In the genomic region with DNA sequence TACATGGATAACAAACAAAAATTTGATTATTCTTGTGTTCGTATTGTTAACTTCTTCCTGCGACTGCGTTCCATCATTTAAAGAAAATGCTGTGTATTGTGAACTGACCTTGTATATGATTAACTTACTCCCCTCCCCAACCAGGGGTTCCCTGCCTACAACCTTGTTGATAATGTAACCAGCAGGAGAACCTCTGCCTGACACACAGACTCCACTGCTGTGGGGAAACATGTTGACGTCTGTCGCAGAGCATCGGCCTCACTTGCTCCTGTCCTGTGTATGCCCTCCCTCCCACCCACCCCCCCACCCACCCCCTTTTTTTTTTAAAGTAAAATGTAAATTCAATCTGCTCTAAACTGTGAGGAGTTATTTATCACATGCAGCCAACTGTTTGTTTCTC, we compare ENCODE assay signal across 23 mouse cellular contexts. TPM values are rescaled to one million over a fixed set of nuclear protein-coding genes. Genes with fewer than 3 reads are reported as not detected.
DNase-seq lines count a peak whose midpoint lies in the region; ATAC-seq and TF ChIP-seq lines count a peak whose summit lies in the region.
"Had no signal": no experiment of that assay in that cellular context is flagged by ENCODE, and none has a peak within 500 bp of the region (broad histone marks: within the 10 kb centered on the region; RNA-seq: fewer than 3 reads in every experiment).

No protein-coding gene starts in this region.

- peak; percentile 83 for ATAC-seq in liver, postnatal 0 days
- no peak for ATAC-seq in liver, embryonic 12.5 days
- ATAC-seq: activated CD4-positive, CD25-positive, alpha-beta regulatory T cell, adult 4 months; CD4-positive, CD25-positive, alpha-beta regulatory T cell, adult 4 months; forebrain, embryonic 13.5 days; forebrain, embryonic 15.5 days had no signal

- no peaks in the 10 kb centered on the region for H3K9me3 ChIP-seq in liver, postnatal 0 days (ENCODE audit: low read length)
- no peaks in the 10 kb centered on the region for H3K9me3 ChIP-seq in liver, embryonic 12.5 days (replicated peaks)
- H3K9me3 ChIP-seq: embryonic facial prominence, embryonic 10.5 days; embryonic facial prominence, embryonic 12.5 days; forebrain, embryonic 13.5 days; forebrain, embryonic 15.5 days; G1E had no signal

- no peaks in the 10 kb centered on the region for H3K27me3 ChIP-seq in liver, postnatal 0 days (ENCODE audit: insufficient read depth, low read length)
- 0 out of 2 replicates have a peak, but pooled peaks cover 9% of the 10 kb centered on the region for H3K27me3 ChIP-seq in liver, embryonic 12.5 days (replicated peaks)
- H3K27me3 ChIP-seq: CH12.LX; embryonic facial prominence, embryonic 12.5 days; forebrain, embryonic 13.5 days; forebrain, embryonic 15.5 days; Patski had no signal

- H3K4me1 ChIP-seq in liver, postnatal 0 days (ENCODE audit: insufficient read depth) = no peaks in the 10 kb centered on the region
- H3K4me1 ChIP-seq in liver, embryonic 12.5 days = peaks cover 15% of the 10 kb centered on the region
- H3K4me1 ChIP-seq: forebrain, embryonic 13.5 days had no signal

- no peak overlapping the region for H3K27ac ChIP-seq in liver, postnatal 0 days (ENCODE audit: low read depth)
- no peak overlapping the region for H3K27ac ChIP-seq in liver, embryonic 12.5 days
- H3K27ac ChIP-seq: embryonic facial prominence, embryonic 10.5 days; embryonic facial prominence, embryonic 12.5 days; forebrain, embryonic 13.5 days; forebrain, embryonic 15.5 days had no signal

- peak; percentile 49 for DNase-seq in heart, adult 11 months
- DNase-seq in heart, postnatal 4 days = no peak
- peak; percentile 17 for DNase-seq in kidney, postnatal 14 days
- DNase-seq in kidney, postnatal 25 days = no peak
- DNase-seq in liver, postnatal 0 days = no peak
- DNase-seq: adrenal gland, adult 8-10 months; adrenal gland, postnatal 36 days; B cell, adult 2 months; cerebellum, adult 11-12 months; cerebellum, adult 2 months; cerebellum, adult 9-10 months; cerebellum, postnatal 25 days had no signal

- H3K4me2 ChIP-seq in liver, postnatal 0 days (ENCODE audit: low read depth, low read length) = no peak overlapping the region
- no peak overlapping the region for H3K4me2 ChIP-seq in liver, embryonic 12.5 days
- H3K4me2 ChIP-seq: embryonic facial prominence, embryonic 12.5 days; forebrain, embryonic 13.5 days; forebrain, embryonic 15.5 days had no signal

- peaks cover 10% of the 10 kb centered on the region for H3K36me3 ChIP-seq in liver, postnatal 0 days (replicated peaks; ENCODE audit: insufficient read depth, low read length)
- peaks cover 8% of the 10 kb centered on the region for H3K36me3 ChIP-seq in liver, embryonic 12.5 days

- 58% methylated on average over 6 of the region's 6 CpGs for WGBS in liver, postnatal 0 days (ENCODE audit: insufficient replicate concordance)
- 79% methylated on average over 6 of the region's 6 CpGs for WGBS in liver, embryonic 12.5 days (ENCODE audit: insufficient replicate concordance)

- H3K9ac ChIP-seq in liver, postnatal 0 days (replicated peaks) = no peak overlapping the region
- H3K9ac ChIP-seq in liver, embryonic 12.5 days = no peak overlapping the region
- H3K9ac ChIP-seq: embryonic facial prominence, embryonic 12.5 days; forebrain, embryonic 13.5 days; forebrain, embryonic 15.5 days had no signal

- TF ChIP-seq CTCF in liver, postnatal 0 days (IDR thresholded peaks at IDR 0.05; ENCODE audit: low read depth) = no peak

- no peak for TF ChIP-seq EP300 in liver, postnatal 0 days (IDR thresholded peaks at IDR 0.05; ENCODE audit: low read depth)

- H3K4me3 ChIP-seq in liver, postnatal 0 days (ENCODE audit: low read depth, low read length) = no peak overlapping the region
- no peak overlapping the region for H3K4me3 ChIP-seq in liver, embryonic 12.5 days
- H3K4me3 ChIP-seq: embryonic facial prominence, embryonic 10.5 days; embryonic facial prominence, embryonic 12.5 days; forebrain, embryonic 13.5 days; forebrain, embryonic 15.5 days had no signal

RNA-seq across cellular contexts. Expression of a gene that starts 9.8 kb away (rescaled TPM):
- under 1 TPM; 0.07 to 0.14 TPM for total RNA-seq in heart, postnatal 4 days (2021)
- 1.1 and 1.2 TPM in 2 replicates for polyA plus RNA-seq in liver, postnatal 0 days (2015; fragmentation: Nextera tagmentation; extraction: Ambion mirVana)
- polyA plus RNA-seq in liver, embryonic 12.5 days (2016; fragmentation: Nextera tagmentation; extraction: Ambion mirVana) = 1.1 and 1.5 TPM in 2 replicates
- polyA plus RNA-seq: G1E had no signal

RNA-seq across cellular contexts. Expression of a gene that starts 50.8 kb away (rescaled TPM):
- total RNA-seq in heart, postnatal 4 days (2021) = 1 to 10 TPM; 1.1 to 1.3 TPM
- 6.7 and 7.2 TPM in 2 replicates for polyA plus RNA-seq in liver, postnatal 0 days (2015; fragmentation: Nextera tagmentation; extraction: Ambion mirVana)
- 3.4 and 4.2 TPM in 2 replicates for polyA plus RNA-seq in liver, embryonic 12.5 days (2016; fragmentation: Nextera tagmentation; extraction: Ambion mirVana)

RNA-seq across cellular contexts. Expression of a gene that starts 50.9 kb away (rescaled TPM):
- under 1 TPM in 1 of 2 experiments, not detected in 1; 0.10 TPM for total RNA-seq in heart, postnatal 4 days (2021)
- polyA plus RNA-seq in liver, postnatal 0 days (2015; fragmentation: Nextera tagmentation; extraction: Ambion mirVana) = 0.76 and 0.99 TPM in 2 replicates
- 0.66 and 0.77 TPM in 2 replicates for polyA plus RNA-seq in liver, embryonic 12.5 days (2016; fragmentation: Nextera tagmentation; extraction: Ambion mirVana)
- total RNA-seq: adrenal gland, postnatal 14 days had no signal
- polyA plus RNA-seq: G1E, Patski had no signal

RNA-seq across cellular contexts. Expression of a gene that starts 57.7 kb away (rescaled TPM):
- under 1 TPM; 0.38 to 0.68 TPM for total RNA-seq in heart, postnatal 4 days (2021)
- 7.7 and 7.9 TPM in 2 replicates for polyA plus RNA-seq in liver, postnatal 0 days (2015; fragmentation: Nextera tagmentation; extraction: Ambion mirVana)
- polyA plus RNA-seq in liver, embryonic 12.5 days (2016; fragmentation: Nextera tagmentation; extraction: Ambion mirVana) = 4.3 and 4.6 TPM in 2 replicates
- polyA plus RNA-seq: embryonic facial prominence, embryonic 10.5 days; embryonic facial prominence, embryonic 12.5 days; forebrain, embryonic 13.5 days; forebrain, embryonic 15.5 days had no signal

Comparison
In these comparisons a context has a peak if more than half of its experiments do, and no peak if none do; other contexts are left out.
1. DNase-seq: peak in heart, adult 11 months (single experiment) and kidney, postnatal 14 days (single experiment); none in heart, postnatal 4 days (single experiment), kidney, postnatal 25 days (0 of 2) and liver, postnatal 0 days (single experiment).